Mouse (Mus musculus): Measurements from ENCODE around the gene Foxp3. TPM values are rescaled to one million over a fixed set of nuclear protein-coding genes. Genes with fewer than 3 reads are reported as not detected.

The Foxp3 gene
- polyA plus RNA-seq, 1 experiment from 2014 or later: not detected

- Histone ChIP-seq H3K27me3 (no peaks in the 10 kb centered on the region), H3K9me3 (replicated peaks) (no peaks in the 10 kb centered on the region), H3K36me3 (ENCODE audit: poor library complexity, severe bottlenecking) (no peaks in the 10 kb centered on the region), H3K4me1 (0 out of 2 replicates have a peak, but pooled peaks cover 4% of the 10 kb centered on the region), H3K9ac (no peak overlapping the region), H3K27ac (no peak overlapping the region), H3K4me2 (no peak overlapping the region), H3K4me3 (no peak overlapping the region)
- ATAC-seq: no peak
- 79% methylated on average over 3 of the region's 3 CpGs for WGBS
Measured at GRCm38 (mm10) chrX:7635101-7635500, 61.7 kb downstream of the Foxp3 start.

- Histone ChIP-seq H3K9me3 (replicated peaks) (no peaks in the 10 kb centered on the region), H3K36me3 (ENCODE audit: poor library complexity, severe bottlenecking) (no peaks in the 10 kb centered on the region), H3K4me1 (0 out of 2 replicates have a peak, but pooled peaks cover 10% of the 10 kb centered on the region), H3K27me3 (no peaks in the 10 kb centered on the region), H3K27ac (peak within 1 kb of the TSS; percentile 57; the same call in 1 of the 2 replicates), H3K4me2 (peak within 1 kb of the TSS; percentile 65), H3K4me3 (peak within 1 kb of the TSS; percentile 50), H3K9ac (peak within 1 kb of the TSS; percentile 66)
- peak; percentile 87 for ATAC-seq
- WGBS: 25% methylated on average over 40 of the region's 42 CpGs
Measured at GRCm38 (mm10) chrX:7638401-7639091, 65.1 kb downstream of the Foxp3 start, which contains the start of gene Syp. Syp (plus strand) TSS chrX:7638471.

- H3K27ac ChIP-seq: peak overlapping the region; percentile 73
Measured at GRCm38 (mm10) chrX:7639536-7640325, 66.3 kb downstream of the Foxp3 start.

GRCm38 (mm10) chrX:7640785-7641184, 67.3 kb downstream of the Foxp3 start:
- Histone ChIP-seq H3K4me3 (peak overlapping the region; percentile 20), H3K4me2 (peak overlapping the region; percentile 65), H3K27ac (peak overlapping the region; percentile 35; the same call in 1 of the 2 replicates), H3K4me1 (0 out of 2 replicates have a peak, but pooled peaks cover 10% of the 10 kb centered on the region), H3K9me3 (replicated peaks) (no peaks in the 10 kb centered on the region), H3K9ac (peak overlapping the region; percentile 34; the same call in 1 of the 2 replicates), H3K27me3 (no peaks in the 10 kb centered on the region), H3K36me3 (ENCODE audit: poor library complexity, severe bottlenecking) (peaks cover 5% of the 10 kb centered on the region; the same call in 1 of the 2 replicates)
- 53% methylated on average over 12 of the region's 12 CpGs for WGBS
- ATAC-seq: no peak

More at GRCm38 (mm10) chrX:7639536-7640325, 66.3 kb downstream of the Foxp3 start:
- H3K4me2 ChIP-seq: peak overlapping the region; percentile 65
- H3K9me3 ChIP-seq (replicated peaks): no peaks in the 10 kb centered on the region
- peak overlapping the region; percentile 50 for H3K4me3 ChIP-seq
- H3K36me3 ChIP-seq (ENCODE audit: poor library complexity, severe bottlenecking): peaks cover under 1% of the 10 kb centered on the region; the same call in 1 of the 2 replicates
- peak overlapping the region; percentile 66 for H3K9ac ChIP-seq
- H3K4me1 ChIP-seq: 0 out of 2 replicates have a peak, but pooled peaks cover 10% of the 10 kb centered on the region
- no peaks in the 10 kb centered on the region for H3K27me3 ChIP-seq
- ATAC-seq: peak; percentile 46
- WGBS: 30% methylated on average over 13 of the region's 13 CpGs

Other genes starting within 250 kb of the Foxp3 start
- gene Usp27x, start 197.8 kb upstream of the Foxp3 start, polyA plus RNA-seq (2015; fragmentation: Nextera tagmentation; extraction: Ambion mirVana): 1.3 and 1.6 TPM in 2 replicates
- 3.0 and 3.6 TPM in 2 replicates for gene Ppp1r3f, start 639 bp downstream of the Foxp3 start, polyA plus RNA-seq (2015; fragmentation: Nextera tagmentation; extraction: Ambion mirVana)
- gene Ccdc22, start 31.9 kb downstream of the Foxp3 start, polyA plus RNA-seq (2015; fragmentation: Nextera tagmentation; extraction: Ambion mirVana): 36.8 and 38.5 TPM in 2 replicates
- 0.03 TPM in 2 replicates for gene Cacna1f, start 33.4 kb downstream of the Foxp3 start, polyA plus RNA-seq (2015; fragmentation: Nextera tagmentation; extraction: Ambion mirVana)
- gene Syp, start 64.8 kb downstream of the Foxp3 start, polyA plus RNA-seq (2015; fragmentation: Nextera tagmentation; extraction: Ambion mirVana): 62.0 and 66.7 TPM in 2 replicates
- 1.3 and 2.3 TPM in 2 replicates for gene Prickle3, start 83.6 kb downstream of the Foxp3 start, polyA plus RNA-seq (2015; fragmentation: Nextera tagmentation; extraction: Ambion mirVana)
- gene Plp2, start 97.7 kb downstream of the Foxp3 start, polyA plus RNA-seq (2015; fragmentation: Nextera tagmentation; extraction: Ambion mirVana): 45.7 and 50.5 TPM in 2 replicates
- gene Magix, start 107.6 kb downstream of the Foxp3 start, polyA plus RNA-seq (2015; fragmentation: Nextera tagmentation; extraction: Ambion mirVana): 0.06 and 0.09 TPM in 2 replicates
- 44.1 and 47.7 TPM in 2 replicates for gene Gpkow, start 123.5 kb downstream of the Foxp3 start, polyA plus RNA-seq (2015; fragmentation: Nextera tagmentation; extraction: Ambion mirVana)
- 29.0 and 33.6 TPM in 2 replicates for gene Wdr45, start 140.7 kb downstream of the Foxp3 start, polyA plus RNA-seq (2015; fragmentation: Nextera tagmentation; extraction: Ambion mirVana)
- 0.53 and 0.67 TPM in 2 replicates for gene Gm45208, start 148.6 kb downstream of the Foxp3 start, polyA plus RNA-seq (2015; fragmentation: Nextera tagmentation; extraction: Ambion mirVana)
- 91.9 and 93.3 TPM in 2 replicates for gene Praf2, start 154.8 kb downstream of the Foxp3 start, polyA plus RNA-seq (2015; fragmentation: Nextera tagmentation; extraction: Ambion mirVana)
- 30.4 and 33.8 TPM in 2 replicates for gene Ccdc120, start 177.3 kb downstream of the Foxp3 start, polyA plus RNA-seq (2015; fragmentation: Nextera tagmentation; extraction: Ambion mirVana)
- 20.0 and 23.8 TPM in 2 replicates for gene Tfe3, start 188.9 kb downstream of the Foxp3 start, polyA plus RNA-seq (2015; fragmentation: Nextera tagmentation; extraction: Ambion mirVana)
- gene Gripap1, start 216.1 kb downstream of the Foxp3 start, polyA plus RNA-seq (2015; fragmentation: Nextera tagmentation; extraction: Ambion mirVana): 71.6 and 82.6 TPM in 2 replicates
- 1.1 and 1.4 TPM in 2 replicates for gene Kcnd1, start 248.6 kb downstream of the Foxp3 start, polyA plus RNA-seq (2015; fragmentation: Nextera tagmentation; extraction: Ambion mirVana)